Mouse (Mus musculus) erythroblast, adult 5-6 weeks (primary cell): ENCODE results near the gene Gm26602. TPM values are rescaled to one million over a fixed set of nuclear protein-coding genes. Genes with fewer than 3 reads are reported as not detected.
"Not testable (repeated sequence)": the region's sequence is repeated elsewhere in the genome, so short reads cannot be mapped to it uniquely, and the experiment has no call there.

Source experiments
- ATAC-seq: replicated peaks from 2 replicates; pipeline ENCODE4 v1.8.0; 2016; ENCODE audit warnings: moderate number of reproducible peaks, mild to moderate bottlenecking, moderate TSS enrichment, inconsistent platforms; ENCODE audit not compliant: poor library complexity, low FRiP score, severe bottlenecking
- total RNA-seq, 2 experiments: library from RNA; stranded (forward) in 1 of 2; stranded (reverse) in 1 of 2; fragments of 150-400 nt in 1 of 2; fragments of 200-764, 138-1000 nt in 1 of 2; gene quantifications; 2 replicates each; pipeline versions ENCODE4 v1.2.3 to v1.2.4; 2015 to 2017; ENCODE audit warnings: low replicate concordance in 2 of 2

Gene Gm26602
- total RNA-seq, 2 experiments from 2014 or later = not detected

GRCm38 (mm10) chr10:79883297-79884084 is 27.2 kb upstream of the Gm26602 start:
- ATAC-seq = peak; percentile 67

- ATAC-seq = no peak
Measured at GRCm38 (mm10) chr10:79884446-79884845, 26.2 kb upstream of the Gm26602 start.

DNA sequence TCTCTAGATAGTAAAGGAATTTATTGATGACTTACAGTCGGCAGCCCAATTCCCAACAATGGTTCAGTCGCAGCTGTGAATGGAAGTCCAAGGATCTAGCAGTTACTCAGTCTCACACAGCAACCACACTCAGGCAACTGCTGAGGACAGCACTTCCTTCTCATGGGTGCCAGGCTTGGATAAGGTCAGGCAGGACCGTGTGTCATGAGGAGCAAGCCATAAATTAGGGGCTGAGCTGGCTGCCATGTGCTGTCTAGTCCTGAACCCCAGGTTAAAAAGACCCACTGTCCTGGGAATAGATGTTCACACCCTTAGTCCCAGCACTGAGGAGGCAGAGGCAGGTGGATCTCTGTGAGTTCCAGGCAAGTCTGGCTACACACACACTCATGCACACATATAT is 25.7 kb upstream of the Gm26602 start:
- not testable (repeated sequence) for ATAC-seq

GRCm38 (mm10) chr10:79886054-79886453 is 24.6 kb upstream of the Gm26602 start, which contains the start of gene Elane:
Gene Elane, plus strand, starts transcription at chr10:79886247.
- no peak for ATAC-seq

DNA sequence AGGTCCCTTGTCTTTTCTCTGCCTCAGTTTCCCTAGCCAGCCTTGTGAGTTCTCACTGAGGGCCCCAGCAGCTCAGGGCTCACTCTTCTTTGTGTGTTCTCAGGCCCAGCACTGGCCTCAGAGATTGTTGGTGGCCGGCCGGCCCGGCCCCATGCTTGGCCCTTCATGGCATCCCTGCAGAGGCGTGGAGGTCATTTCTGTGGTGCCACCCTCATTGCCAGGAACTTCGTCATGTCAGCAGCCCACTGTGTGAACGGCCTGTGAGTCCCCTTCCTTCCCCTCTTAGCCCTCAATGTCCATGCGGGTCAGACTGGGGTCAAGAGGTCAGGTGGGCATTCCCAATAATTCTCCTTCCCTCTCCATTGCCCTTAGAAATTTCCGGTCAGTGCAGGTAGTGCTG is 24.0 kb upstream of the Gm26602 start:
- ATAC-seq = no peak

DNA sequence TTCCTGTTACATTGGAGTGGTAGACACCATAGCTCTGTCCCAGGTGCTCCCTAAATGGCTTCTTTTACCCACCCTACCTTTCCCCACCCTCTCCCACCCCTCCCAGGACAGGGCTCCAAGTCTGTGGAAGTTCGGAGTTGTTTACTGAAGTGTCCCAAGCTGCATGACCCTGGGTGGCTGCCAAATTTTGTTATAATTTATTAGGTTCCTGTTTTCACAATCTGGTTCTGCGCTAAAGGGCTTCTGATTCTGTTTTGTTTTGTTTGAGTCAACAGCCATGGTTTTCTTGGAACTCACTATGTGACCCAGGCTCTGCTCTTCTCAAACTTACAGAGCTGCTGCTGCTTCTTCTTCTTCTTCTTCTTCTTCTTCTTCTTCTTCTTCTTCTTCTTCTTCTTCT is 21.3 kb upstream of the Gm26602 start:
- ATAC-seq = no peak

DNA sequence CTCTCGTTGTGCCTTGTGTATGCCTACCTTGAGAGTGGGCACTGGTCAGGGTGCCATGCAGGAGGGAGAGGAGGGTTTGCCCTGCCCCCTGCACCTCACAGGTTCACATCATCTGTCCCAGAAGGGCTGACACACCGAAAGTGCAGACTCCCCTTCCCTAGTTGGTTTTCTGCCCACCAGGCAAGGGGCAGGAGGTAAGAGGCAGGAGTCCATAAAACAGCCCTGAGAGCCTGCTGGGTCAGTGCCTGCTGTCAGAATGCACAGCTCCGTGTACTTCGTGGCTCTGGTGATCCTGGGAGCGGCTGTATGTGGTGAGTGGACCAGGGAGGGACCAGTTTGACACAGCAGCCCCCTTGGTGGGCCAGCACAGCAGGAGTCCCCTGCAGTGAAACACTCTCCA is 20.0 kb upstream of the Gm26602 start, which contains the start of gene Cfd:
Gene Cfd (plus strand): TSS at position 184 of the 400 bp plus-strand sequence.
- ATAC-seq = no peak

- peak; percentile 74 for ATAC-seq
Measured at GRCm38 (mm10) chr10:79892451-79893118, 18.1 kb upstream of the Gm26602 start.

- ATAC-seq = no peak
Measured at GRCm38 (mm10) chr10:79896306-79896705, 14.3 kb upstream of the Gm26602 start.

- ATAC-seq = no peak
Measured at GRCm38 (mm10) chr10:79896814-79897213, 13.8 kb upstream of the Gm26602 start.

DNA sequence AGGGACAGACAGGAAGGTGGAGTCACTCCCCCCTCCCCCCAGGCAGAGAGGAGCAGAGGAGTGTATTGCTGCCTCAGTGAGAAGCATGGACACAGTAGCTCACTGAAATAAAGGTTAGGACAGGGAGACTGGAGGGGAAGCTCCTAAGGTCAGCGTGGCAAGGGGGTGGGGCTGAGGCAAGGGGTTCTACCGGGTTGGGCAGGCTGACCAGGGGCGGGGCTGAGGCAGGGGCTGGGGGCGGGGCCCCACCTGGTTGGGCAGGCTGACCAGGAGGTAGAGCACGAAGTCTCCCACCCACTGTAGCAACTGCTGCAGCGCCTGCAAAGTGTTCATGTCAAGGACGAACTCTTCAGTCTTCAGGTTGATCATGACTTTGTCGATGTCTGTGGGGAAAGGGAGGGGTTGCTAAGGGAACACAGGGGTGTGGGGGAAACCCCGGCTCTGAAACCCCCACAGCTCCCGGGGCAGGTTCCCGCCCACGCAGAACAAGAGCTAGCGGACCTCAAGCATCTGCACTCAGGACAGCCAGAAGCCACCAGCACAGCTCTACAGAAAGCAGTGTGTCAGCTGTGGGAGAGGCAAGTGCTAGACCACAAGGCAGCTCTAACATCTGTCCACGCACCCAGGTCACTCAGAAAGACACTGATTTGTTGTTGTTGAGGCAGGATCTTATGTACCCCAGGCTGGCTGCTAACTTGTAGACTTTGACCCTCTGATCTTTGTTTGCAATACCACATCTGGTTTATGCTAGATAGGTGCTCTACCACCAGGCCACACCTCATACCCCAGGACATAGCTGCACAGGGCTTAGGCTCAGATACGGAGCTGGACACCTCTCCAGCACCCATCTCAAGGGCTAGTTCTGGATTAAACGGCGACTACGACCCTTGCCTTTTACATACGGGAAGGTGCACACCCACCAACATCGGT is 13.1 kb upstream of the Gm26602 start:
- ATAC-seq = no peak

- no peak for ATAC-seq
Measured at GRCm38 (mm10) chr10:79900951-79901410, 9.7 kb upstream of the Gm26602 start.

- no peak for ATAC-seq
Measured at GRCm38 (mm10) chr10:79906712-79907111, 3.9 kb upstream of the Gm26602 start.

- no peak for ATAC-seq
Measured at GRCm38 (mm10) chr10:79907415-79907814, 3.2 kb upstream of the Gm26602 start.

DNA sequence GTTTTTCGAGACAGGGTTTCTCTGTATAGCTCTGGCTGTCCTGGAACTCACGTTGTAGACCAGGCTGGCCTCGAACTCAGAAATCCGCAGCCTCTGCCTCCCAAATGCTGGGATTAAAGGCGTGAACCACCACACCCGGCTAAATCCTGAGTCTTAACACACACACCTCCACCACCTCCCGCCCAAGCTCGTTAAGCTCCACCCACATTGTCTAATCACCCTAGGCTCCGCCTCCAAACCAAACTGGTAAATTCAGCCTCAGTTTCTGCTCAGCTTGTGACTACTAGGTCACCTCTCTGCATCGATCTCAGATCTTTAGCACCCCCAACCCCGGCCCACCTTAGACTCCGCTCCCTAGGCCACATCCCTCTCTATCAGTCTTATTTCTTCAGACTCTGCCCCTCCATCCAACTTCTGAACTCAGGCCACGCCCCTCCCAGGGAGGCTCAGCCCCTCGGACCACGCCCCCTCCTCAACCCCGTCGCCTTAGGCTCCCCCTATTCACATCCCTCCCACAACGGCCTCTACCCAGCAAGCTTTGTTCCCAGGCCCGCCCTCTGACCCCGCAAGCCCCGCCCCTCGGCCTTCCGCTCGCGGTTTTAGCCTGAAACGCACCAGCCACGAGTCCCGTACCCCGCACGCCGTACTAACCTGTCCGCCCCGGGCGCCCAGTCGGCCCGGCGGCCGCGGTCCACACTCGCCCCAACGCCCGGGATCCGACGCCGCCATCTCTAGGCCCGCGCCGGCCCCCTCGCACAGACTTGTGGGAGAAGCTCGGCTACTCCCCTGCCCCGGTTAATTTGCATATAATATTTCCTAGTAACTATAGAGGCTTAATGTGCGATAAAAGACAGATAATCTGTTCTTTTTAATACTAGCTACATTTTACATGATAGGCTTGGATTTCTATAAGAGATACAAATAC is 2.2 kb upstream of the Gm26602 start, which contains the start of gene Med16:
Gene Med16 (minus strand): TSS at position 757 of the 925 bp plus-strand sequence.
- peak; percentile 84 for ATAC-seq

GRCm38 (mm10) chr10:79909092-79909922 is 1.3 kb upstream of the Gm26602 start:
- peak; percentile 23; the same call in 1 of the 2 replicates for ATAC-seq

- no peak for ATAC-seq
Measured at GRCm38 (mm10) chr10:79912412-79912811, 1.8 kb downstream of the Gm26602 start.
